Mouse (Mus musculus) MEL (cell line): Measurements from ENCODE around the gene Asb1. TPM values are rescaled to one million over a fixed set of nuclear protein-coding genes. Genes with fewer than 3 reads are reported as not detected.
A peak's percentile ranks its signal among the peaks of the same experiment; 100 is the strongest.

Experiments used
- DNase-seq: peaks from one replicate; pipeline ENCODE4 v3.0.0; 2011; ENCODE audit warnings: low read depth, low spot score
- H3K27ac ChIP-seq: 2 replicates; pipeline ENCODE4 v1.5.1; 2012; ENCODE audit warnings: low read depth, mild to moderate bottlenecking, control low read depth, low read length, moderate library complexity; ENCODE audit not compliant: control insufficient read depth
- H3K27me3 ChIP-seq, 2 experiments: fragments of 150-350 bp in 1 of 2; sonication (generic) in 1 of 2; 2 replicates each; pipeline ENCODE4 v1.6.1; 2012; ENCODE audit warnings: low read length in 2 of 2, mild to moderate bottlenecking in 2 of 2, improper control_type of control experiment in 1 of 2, moderate library complexity in 1 of 2; ENCODE audit not compliant: insufficient read depth in 2 of 2, control insufficient read depth in 1 of 2
- H3K36me3 ChIP-seq, 2 experiments: 2 replicates each; pipeline ENCODE4 v1.6.1; 2012 to 2014; ENCODE audit warnings: low read length in 2 of 2, improper control_type of control experiment in 1 of 2, inconsistent platforms in 1 of 2, mild to moderate bottlenecking in 1 of 2; ENCODE audit not compliant: insufficient read depth in 2 of 2, control insufficient read depth in 1 of 2
- H3K4me1 ChIP-seq, 2 experiments: fragments of 150-350 bp in 1 of 2; sonication (generic) in 1 of 2; 2 replicates each; pipeline ENCODE4 v1.6.1; 2012; ENCODE audit warnings: low read length in 2 of 2, improper control_type of control experiment in 1 of 2, mild to moderate bottlenecking in 1 of 2; ENCODE audit not compliant: insufficient read depth in 2 of 2, control insufficient read depth in 1 of 2
- H3K4me3 ChIP-seq, 2 experiments: fragments of 150-350 bp in 1 of 2; sonication (generic) in 1 of 2; 2 replicates each; pipeline ENCODE4 v1.5.1; 2012; ENCODE audit warnings: low read depth in 2 of 2, low read length in 2 of 2, mild to moderate bottlenecking in 2 of 2, moderate library complexity in 2 of 2, control low read depth in 1 of 2, improper control_type of control experiment in 1 of 2; ENCODE audit not compliant: control insufficient read depth in 1 of 2, insufficient read depth in 1 of 2
- H3K79me2 ChIP-seq: 2 replicates; pipeline ENCODE4 v1.6.1; 2012; ENCODE audit warnings: mild to moderate bottlenecking, low read length, moderate library complexity; ENCODE audit not compliant: control insufficient read depth, poor library complexity, insufficient read depth
- H3K9ac ChIP-seq: 2 replicates; pipeline ENCODE4 v1.6.1; 2012; ENCODE audit warnings: low read depth, mild to moderate bottlenecking, control low read depth, low read length, moderate library complexity; ENCODE audit not compliant: control insufficient read depth, poor library complexity, severe bottlenecking
- H3K9me3 ChIP-seq: fragments of 150-350 bp; sonication (generic); replicated peaks from 2 replicates; pipeline ENCODE4 v1.6.1; 2012; ENCODE audit warnings: mild to moderate bottlenecking, low read length, improper control_type of control experiment, moderate library complexity; ENCODE audit not compliant: insufficient read depth
- EP300 ChIP-seq, 2 experiments: IDR thresholded peaks; 2 replicates each; pipeline ENCODE4 v1.6.1; 2011; ENCODE audit warnings: improper control_type of control experiment in 2 of 2, low read length in 2 of 2, low read depth in 1 of 2, mild to moderate bottlenecking in 1 of 2
- ETS1 ChIP-seq: IDR thresholded peaks from 2 replicates; pipeline ENCODE4 v1.6.1; 2012; ENCODE audit warnings: low read depth, mild to moderate bottlenecking, inconsistent platforms, low read length, improper control_type of control experiment, moderate library complexity
- GABPA ChIP-seq: IDR thresholded peaks from 2 replicates; pipeline ENCODE4 v1.6.1; 2012; ENCODE audit warnings: low read depth, mild to moderate bottlenecking, inconsistent platforms, low read length, improper control_type of control experiment, moderate library complexity
- GATA1 ChIP-seq: IDR thresholded peaks from 2 replicates; pipeline ENCODE4 v1.6.1; 2011; ENCODE audit warnings: low read depth, low read length, improper control_type of control experiment
- KAT2A ChIP-seq: conservative IDR thresholded peaks from 2 replicates; pipeline ENCODE4 v1.6.1; 2012; ENCODE audit warnings: low read depth, low read length, improper control_type of control experiment, inconsistent platforms
- MAX ChIP-seq: IDR thresholded peaks from 2 replicates; pipeline ENCODE4 v1.6.1; 2011; ENCODE audit warnings: low read length, improper control_type of control experiment
- MYB ChIP-seq: IDR thresholded peaks from 2 replicates; pipeline ENCODE4 v1.6.1; 2011; ENCODE audit warnings: mild to moderate bottlenecking, low read depth, low read length, improper control_type of control experiment
- MYC ChIP-seq: IDR thresholded peaks from 2 replicates; pipeline ENCODE4 v1.6.1; 2011; ENCODE audit warnings: low read depth, mild to moderate bottlenecking, low read length, improper control_type of control experiment, moderate library complexity
- NELFE ChIP-seq: IDR thresholded peaks from 2 replicates; pipeline ENCODE4 v1.6.1; 2011; ENCODE audit warnings: low read depth, low read length, improper control_type of control experiment
- POLR2AphosphoS5 ChIP-seq: IDR thresholded peaks from 2 replicates; pipeline ENCODE4 v1.6.1; 2012; ENCODE audit warnings: low read depth, borderline replicate concordance, mild to moderate bottlenecking, inconsistent platforms, low read length, moderate library complexity, mixed read lengths
- TAL1 ChIP-seq: IDR thresholded peaks from 2 replicates; pipeline ENCODE4 v1.6.1; 2012; ENCODE audit warnings: mild to moderate bottlenecking, inconsistent platforms, low read length, moderate library complexity, mixed read lengths
- TBP ChIP-seq: IDR thresholded peaks from 2 replicates; pipeline ENCODE4 v1.8.0; 2011; ENCODE audit warnings: low read depth, low read length, improper control_type of control experiment
- ZMIZ1 ChIP-seq: IDR thresholded peaks from 2 replicates; pipeline ENCODE4 v1.6.1; 2012; ENCODE audit warnings: low read depth, mild to moderate bottlenecking, inconsistent platforms, low read length, improper control_type of control experiment, moderate library complexity
- ZNF384 ChIP-seq: IDR thresholded peaks from 2 replicates; pipeline ENCODE4 v1.6.1; 2012; ENCODE audit warnings: low read depth, mild to moderate bottlenecking, inconsistent platforms, low read length, improper control_type of control experiment
- polyA plus RNA-seq, 2 experiments: library from polyadenylated mRNA; stranded (reverse) in 1 of 2; unstranded in 1 of 2; fragments of >175 nt in 1 of 2; fragments of >200 nt in 1 of 2; gene quantifications; 2 replicates each; pipeline versions ENCODE4 v1.2.1 to v1.2.4; 2012; ENCODE audit warnings: low replicate concordance in 2 of 2, low read depth in 1 of 2; ENCODE audit not compliant: insufficient read length in 2 of 2, insufficient read depth in 1 of 2, missing spikeins in 1 of 2
- total RNA-seq: library from RNA; depleted of rRNA; stranded (reverse); fragments of 300-350 nt; gene quantifications from 2 replicates; pipeline ENCODE4 v1.2.3, GENCODE M21; 2012

Gene Asb1
- total and polyA plus RNA-seq, 3 experiments, result 37.9 to 41.3 TPM; not detected in 1

GRCm38 (mm10) chr1:91492740-91493139 is 47.6 kb upstream of the Asb1 start:
- no peak for DNase-seq
- Histone ChIP-seq H3K9me3 (no peaks in the 10 kb centered on the region), H3K36me3 (no peaks in the 10 kb centered on the region; a peak in 1 of 4 replicates), H3K4me1 (peaks cover 0 to 17% of the 10 kb centered on the region in 2 experiments; a peak in 2 of 4 replicates)
- TF ChIP-seq NELFE (no peak), POLR2AphosphoS5 (no peak), MYC (no peak), KAT2A (no peak), ZMIZ1 (no peak)
- TF ChIP-seq, all 39 proteins: peak for 0
- H3K27ac ChIP-seq, result no peak overlapping the region
- H3K4me3 ChIP-seq, result no peak overlapping the region
- H3K9ac ChIP-seq, result no peak overlapping the region
- H3K27me3 ChIP-seq, result peaks cover 2% of the 10 kb centered on the region in 2 experiments; a peak in 2 of 4 replicates
- peaks cover 11% of the 10 kb centered on the region for H3K79me2 ChIP-seq

DNA sequence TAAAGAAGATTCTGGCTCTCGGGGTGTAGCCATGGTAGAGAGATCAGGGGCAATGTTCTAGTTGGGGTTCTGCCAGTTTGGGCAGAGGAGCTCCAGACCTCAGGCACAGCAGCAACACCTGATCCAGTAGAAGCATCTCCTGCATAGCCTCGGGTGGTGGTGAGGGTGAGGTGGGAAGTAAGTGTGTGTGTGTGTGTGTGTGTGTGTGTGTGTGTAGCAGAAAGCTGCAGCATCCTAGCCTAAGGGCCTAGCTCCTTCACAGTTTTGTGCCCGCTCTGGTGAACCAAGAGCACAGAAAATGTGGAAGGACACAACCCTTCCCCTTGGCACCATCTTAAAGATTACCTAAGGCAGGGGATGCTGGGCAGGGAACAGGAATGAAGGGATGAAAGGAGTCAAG is 46.4 kb upstream of the Asb1 start:
- DNase-seq, result no peak
- peaks cover 11% of the 10 kb centered on the region for H3K79me2 ChIP-seq
- no peaks in the 10 kb centered on the region; a peak in 1 of 4 replicates for H3K27me3 ChIP-seq
- no peaks in the 10 kb centered on the region for H3K9me3 ChIP-seq
- peaks cover 0 to 17% of the 10 kb centered on the region in 2 experiments; a peak in 2 of 4 replicates for H3K4me1 ChIP-seq
- no peaks in the 10 kb centered on the region; a peak in 1 of 4 replicates for H3K36me3 ChIP-seq
- H3K27ac ChIP-seq, result no peak overlapping the region
- H3K4me3 ChIP-seq, result peak overlapping the region; percentile 57 to 85
- H3K9ac ChIP-seq, result peak overlapping the region; percentile 63
- TF ChIP-seq MYB (no peak), ZNF384 (no peak), GATA1 (no peak), MAX (no peak), GABPA (no peak), TBP (no peak), TAL1 (no peak), EP300 (IDR thresholded peaks at IDR 0.05; ENCODE audit: low read depth in 1 of 2, low read length in 2 of 2) (no peak), ETS1 (no peak), KAT2A (no peak)
